Mouse (Mus musculus) megakaryocyte progenitor cell, adult 5-6 weeks (primary cell): Measurements from ENCODE around the gene Smtnl2. TPM values are rescaled to one million over a fixed set of nuclear protein-coding genes. Genes with fewer than 3 reads are reported as not detected.
A peak's percentile ranks its signal among the peaks of the same experiment; 100 is the strongest.
"Not testable (repeated sequence)": the region's sequence is repeated elsewhere in the genome, so short reads cannot be mapped to it uniquely, and the experiment has no call there.

Source experiments
- ATAC-seq: replicated peaks from 2 replicates; pipeline ENCODE4 v1.8.0; 2016; ENCODE audit warnings: mild to moderate bottlenecking, moderate TSS enrichment, inconsistent platforms; ENCODE audit not compliant: poor library complexity
- total RNA-seq, 2 experiments: library from RNA; stranded (forward) in 1 of 2; stranded (reverse) in 1 of 2; fragments of 157-497, 149-512 nt in 1 of 2; fragments of 200-1000 nt in 1 of 2; gene quantifications; 2 replicates each; pipeline versions ENCODE4 v1.2.3 to v1.2.4; 2015 to 2017

The Smtnl2 gene
- total RNA-seq (2015), result not detected in 2 replicates
- total RNA-seq (2017), result 0.14 TPM in 1 of 2 replicates, not detected in the other

DNA sequence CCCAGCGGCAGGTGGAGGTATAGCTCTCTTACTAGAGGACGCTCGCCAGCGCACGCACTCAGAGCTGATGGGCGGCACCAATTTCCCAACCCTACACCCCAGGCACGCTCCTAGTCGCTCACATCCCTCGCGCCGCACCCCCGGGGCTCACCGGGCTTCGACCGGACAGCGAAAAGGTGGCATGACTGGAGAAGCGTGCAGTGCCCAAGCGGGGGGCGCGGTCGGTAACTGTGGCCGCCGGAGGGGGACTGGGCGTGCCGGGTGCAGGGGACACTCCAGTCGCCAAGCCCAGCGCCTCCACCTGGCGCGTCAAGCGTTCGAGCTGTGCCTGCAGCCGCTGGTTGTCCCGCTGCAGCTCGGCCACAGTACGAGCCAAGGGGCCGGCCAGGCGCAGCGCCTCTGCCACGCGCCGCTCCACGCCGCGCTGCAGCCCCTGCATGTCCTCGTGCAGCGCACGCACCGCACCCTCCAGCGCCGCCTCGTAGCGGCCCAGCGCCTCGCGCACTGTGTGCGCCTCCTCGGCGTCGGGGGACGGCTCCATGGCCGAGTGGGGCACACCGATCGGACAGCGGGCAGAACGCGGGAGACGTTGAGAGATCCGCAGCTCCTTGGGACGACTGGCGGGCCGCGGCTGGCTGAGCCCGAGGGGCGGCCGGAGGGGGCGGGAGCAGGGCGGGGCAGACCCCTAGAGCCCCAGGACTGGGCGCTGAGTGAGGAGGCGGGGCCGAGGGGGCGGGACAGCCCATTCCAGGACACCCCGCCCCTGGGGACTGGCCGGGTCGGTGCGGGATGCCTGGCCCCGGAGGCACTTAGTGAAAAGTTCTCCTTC lies at the start of gene Smtnl2:
Smtnl2 (minus strand) TSS at position 621 of the 829 bp plus-strand sequence.
- peak; percentile 70 for ATAC-seq

DNA sequence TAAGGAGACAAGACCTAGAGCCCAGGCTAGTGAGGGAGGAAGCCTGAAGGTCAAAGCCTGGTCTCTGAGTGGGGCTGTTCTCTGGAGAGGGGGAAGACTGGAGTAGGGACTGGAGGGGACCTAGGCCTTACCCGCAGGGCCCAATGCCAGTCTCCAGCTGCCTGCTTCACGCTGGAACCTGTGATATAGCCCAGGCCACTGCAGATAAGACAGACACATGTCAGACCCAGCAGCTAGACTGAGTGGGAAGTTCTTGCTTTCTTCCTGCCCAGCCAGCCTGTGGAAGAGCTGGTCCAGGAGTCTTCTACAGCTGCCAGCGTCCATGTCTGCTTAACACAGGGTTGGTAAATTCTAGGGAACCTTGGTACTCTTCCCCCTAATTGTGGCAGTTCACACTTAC lies 47.0 kb upstream of the Smtnl2 start:
- peak; percentile 50 for ATAC-seq

DNA sequence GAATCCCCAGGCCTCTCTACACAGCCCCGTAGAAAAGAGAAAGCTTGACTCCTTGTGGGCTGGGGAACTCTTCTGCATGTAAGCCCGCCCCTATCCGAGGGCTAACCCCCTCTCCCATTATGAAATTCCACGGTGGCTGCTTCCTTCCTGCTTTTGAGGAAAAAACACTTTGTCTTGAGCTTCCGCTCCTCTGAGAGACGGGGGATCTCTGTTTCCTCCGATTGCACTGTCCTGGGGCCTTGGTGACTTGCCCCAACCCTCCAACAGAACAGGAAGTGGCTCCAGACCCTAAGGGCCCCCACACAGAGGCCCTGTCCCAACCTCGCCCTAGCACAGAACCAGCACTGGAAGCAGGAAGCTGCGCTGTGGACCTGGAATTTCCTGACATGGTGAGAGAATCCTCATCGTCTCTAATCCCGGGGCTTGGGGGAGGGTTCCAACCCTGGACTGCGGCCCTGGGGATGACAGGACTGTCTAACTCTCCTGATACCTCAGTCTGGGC lies 46.5 kb upstream of the Smtnl2 start:
- ATAC-seq, result peak; percentile 73

DNA sequence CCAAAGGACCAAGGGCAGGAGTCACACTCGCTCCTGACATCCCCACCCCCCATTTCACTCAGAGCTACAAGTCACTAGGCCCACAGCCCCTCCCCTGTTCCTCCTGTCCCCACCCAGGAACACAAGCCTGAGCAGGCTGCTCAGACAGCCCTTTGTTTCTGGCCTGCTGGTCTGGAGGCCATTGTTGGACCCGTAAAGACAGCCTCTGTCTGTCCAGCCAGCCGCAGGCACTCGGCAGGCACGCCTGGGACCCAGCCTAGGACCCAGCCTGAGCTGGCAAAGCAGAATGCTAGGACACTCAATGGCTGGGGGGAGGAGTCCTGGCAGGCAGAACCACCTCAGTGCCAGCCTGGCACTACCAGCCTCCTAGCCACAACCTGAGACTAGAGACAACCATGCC lies 44.2 kb upstream of the Smtnl2 start:
- no peak for ATAC-seq

GRCm38 (mm10) chr11:72453105-72453953 lies 41.8 kb upstream of the Smtnl2 start:
- no peak for ATAC-seq

DNA sequence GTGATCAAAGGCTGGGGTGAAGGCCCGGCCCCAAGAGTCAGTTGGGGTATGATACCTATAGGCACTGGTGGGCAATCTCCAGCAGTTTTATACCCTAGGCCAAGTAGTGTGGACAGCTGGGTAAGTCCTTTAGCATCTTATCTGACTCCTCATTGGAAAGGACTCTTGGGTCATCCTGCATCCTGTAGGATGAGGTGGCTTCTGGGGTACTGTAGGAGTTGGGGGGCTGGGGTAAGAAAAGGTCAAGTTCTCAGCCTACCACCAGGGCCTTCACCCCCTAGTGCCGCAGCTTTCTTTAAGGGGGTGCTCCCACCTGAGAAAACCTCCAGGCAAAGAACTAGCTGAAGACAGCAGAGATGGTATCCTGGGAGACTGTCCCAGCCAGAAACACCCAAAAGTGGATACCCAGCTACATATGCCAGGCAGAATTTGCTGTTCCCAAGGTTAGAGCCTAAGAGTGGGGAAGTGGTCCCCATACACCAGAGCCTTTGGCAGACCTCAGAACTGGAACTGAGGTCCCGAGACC lies 40.7 kb upstream of the Smtnl2 start:
- no peak for ATAC-seq

DNA sequence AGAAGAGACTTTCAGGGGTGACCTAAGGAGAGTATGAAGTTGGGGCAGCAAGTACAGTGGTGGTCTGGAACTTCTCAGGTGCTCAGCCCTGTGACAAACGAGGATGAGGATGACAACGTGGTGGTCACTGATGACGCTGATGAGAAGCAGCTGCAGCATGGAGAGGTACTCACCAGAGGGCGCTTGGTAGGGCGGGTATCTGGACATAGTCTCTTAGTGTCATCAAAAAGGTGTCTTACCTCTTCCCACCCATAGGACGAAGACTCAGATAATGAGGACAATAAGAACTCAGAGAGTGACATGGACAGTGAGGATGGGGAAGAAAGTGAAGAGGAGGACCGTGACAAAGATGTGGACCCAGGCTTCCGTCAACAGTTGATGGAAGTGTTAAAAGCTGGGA lies 36.0 kb upstream of the Smtnl2 start:
- ATAC-seq, result peak; percentile 49

- peak; percentile 82 for ATAC-seq
Measured at GRCm38 (mm10) chr11:72446311-72447105, 35.0 kb upstream of the Smtnl2 start.

- peak; percentile 98 for ATAC-seq
Measured at GRCm38 (mm10) chr11:72440965-72441664, 29.6 kb upstream of the Smtnl2 start, which contains the start of gene Mybbp1a. Mybbp1a (plus strand) TSS chr11:72441355.

- not testable (repeated sequence) for ATAC-seq
Measured at GRCm38 (mm10) chr11:72440597-72440964, 29.1 kb upstream of the Smtnl2 start.

DNA sequence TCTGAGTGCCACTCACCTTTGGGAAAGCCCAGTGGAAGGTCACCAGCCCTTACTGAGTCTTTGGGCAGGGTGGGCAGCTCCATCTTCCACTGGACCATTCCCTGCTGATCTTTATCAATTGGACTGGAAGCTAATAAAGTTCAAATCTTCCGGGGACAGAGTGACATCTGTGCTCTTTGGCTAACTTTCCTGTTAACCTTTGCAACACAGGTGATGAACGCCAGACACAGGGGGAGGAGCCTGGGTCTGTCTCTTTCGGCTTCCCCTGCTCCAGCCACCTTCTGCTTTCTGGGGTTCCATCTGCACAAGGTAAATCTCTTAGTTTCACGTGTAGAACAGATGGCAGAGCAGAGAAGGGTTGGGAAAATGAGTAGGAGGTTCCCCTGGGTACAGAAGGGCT lies 26.9 kb upstream of the Smtnl2 start:
- no peak for ATAC-seq

GRCm38 (mm10) chr11:72436756-72437650 lies 25.5 kb upstream of the Smtnl2 start:
- no peak for ATAC-seq

- ATAC-seq, result no peak
Measured at GRCm38 (mm10) chr11:72436271-72436670, 24.8 kb upstream of the Smtnl2 start.

- no peak for ATAC-seq
Measured at GRCm38 (mm10) chr11:72435694-72436045, 24.2 kb upstream of the Smtnl2 start.

DNA sequence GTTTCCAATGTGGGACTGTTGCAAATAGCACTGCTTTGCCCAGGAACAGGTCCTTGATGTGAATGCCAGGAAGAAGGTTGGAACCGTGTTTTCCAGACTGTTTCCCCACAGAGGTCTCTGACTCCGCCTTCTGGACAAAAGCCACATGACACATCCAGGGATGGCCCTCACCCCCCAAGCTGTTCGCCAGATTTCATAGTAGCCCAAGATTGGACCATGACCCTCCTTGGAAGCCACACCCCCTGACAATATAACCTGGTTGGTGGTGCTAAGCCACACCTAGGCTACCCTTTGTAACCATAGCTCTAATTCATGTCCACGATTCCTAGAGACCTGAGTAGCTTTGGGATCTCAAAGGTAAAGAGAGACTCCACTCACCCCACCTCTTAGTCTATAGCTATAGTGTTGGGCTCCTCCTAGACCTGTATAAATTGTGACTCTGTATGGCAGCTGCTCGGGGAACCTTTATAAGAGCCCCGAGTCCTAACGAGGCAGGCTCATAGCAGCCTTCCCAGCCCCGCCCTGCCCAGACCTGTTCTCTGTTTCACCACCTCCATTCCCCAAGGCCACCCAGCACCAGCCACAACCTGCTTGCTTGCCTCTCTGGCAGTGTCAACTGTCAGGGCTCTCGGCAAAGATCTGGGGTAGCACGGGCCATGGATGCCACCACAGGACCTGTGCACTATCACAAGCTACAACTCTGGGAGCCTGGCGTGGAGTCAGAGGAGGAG lies 23.6 kb upstream of the Smtnl2 start, which contains the start of gene Ggt6:
Ggt6 (plus strand) TSS at position 564 of the 731 bp plus-strand sequence.
- ATAC-seq, result no peak

GRCm38 (mm10) chr11:72430311-72431068 lies 19.0 kb upstream of the Smtnl2 start:
- not testable (repeated sequence) for ATAC-seq

DNA sequence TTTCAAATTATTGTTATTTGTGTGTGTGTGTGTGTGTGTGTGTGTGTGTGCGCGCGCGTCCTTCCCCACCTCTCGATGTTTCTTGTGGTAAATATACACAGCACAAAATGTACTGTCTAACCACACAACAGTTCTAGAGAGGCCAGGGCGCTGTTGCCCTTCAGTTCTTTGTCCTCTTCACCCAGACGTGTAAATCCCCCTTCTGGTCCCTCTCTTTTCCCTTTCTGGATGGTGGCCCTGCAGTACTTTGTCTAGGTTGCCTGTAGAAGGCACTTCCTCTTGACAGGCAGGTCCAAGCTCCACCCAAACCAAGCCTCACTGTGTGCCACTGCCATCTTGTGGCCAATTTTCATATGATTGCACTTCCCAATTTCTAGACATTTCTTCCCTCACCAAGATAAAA lies 17.8 kb upstream of the Smtnl2 start:
- peak; percentile 98 for ATAC-seq
